Mouse (Mus musculus) erythroblast, embryonic 14.5 days (primary cell): Measurements from ENCODE around the gene Prdm16.

Source experiments
- GATA1 ChIP-seq: IDR thresholded peaks from 2 replicates; pipeline ENCODE4 v1.6.1; 2012; ENCODE audit warnings: low read length, inconsistent platforms, mixed read lengths
- TAL1 ChIP-seq: IDR thresholded peaks from 3 replicates; pipeline ENCODE4 v1.6.1; 2012; ENCODE audit warnings: low read length, inconsistent platforms, mixed read lengths

DNA sequence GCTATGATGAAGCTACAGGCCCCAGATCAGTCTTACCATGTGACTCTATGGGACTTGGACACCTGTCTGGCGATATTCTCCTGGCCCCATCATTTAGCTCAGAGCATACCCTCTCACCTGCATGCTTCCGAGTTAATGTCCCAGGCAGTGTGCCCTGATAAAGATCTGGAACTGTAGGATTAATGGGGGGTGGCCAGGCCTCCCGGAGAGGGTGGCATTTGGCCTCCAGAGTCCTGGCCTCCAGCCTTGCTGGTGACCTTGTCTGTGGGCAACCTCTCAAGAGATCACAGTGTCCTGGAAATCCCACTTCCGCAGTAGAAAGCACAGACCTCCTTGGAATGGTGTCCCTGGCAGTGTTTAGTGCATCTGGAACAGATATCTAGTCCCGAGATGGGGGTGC, 131.4 kb downstream of the Prdm16 start:
- TF ChIP-seq GATA1 (no peak), TAL1 (no peak)
